Mouse (Mus musculus): ENCODE data around the gene Atp8b5.

DNA sequence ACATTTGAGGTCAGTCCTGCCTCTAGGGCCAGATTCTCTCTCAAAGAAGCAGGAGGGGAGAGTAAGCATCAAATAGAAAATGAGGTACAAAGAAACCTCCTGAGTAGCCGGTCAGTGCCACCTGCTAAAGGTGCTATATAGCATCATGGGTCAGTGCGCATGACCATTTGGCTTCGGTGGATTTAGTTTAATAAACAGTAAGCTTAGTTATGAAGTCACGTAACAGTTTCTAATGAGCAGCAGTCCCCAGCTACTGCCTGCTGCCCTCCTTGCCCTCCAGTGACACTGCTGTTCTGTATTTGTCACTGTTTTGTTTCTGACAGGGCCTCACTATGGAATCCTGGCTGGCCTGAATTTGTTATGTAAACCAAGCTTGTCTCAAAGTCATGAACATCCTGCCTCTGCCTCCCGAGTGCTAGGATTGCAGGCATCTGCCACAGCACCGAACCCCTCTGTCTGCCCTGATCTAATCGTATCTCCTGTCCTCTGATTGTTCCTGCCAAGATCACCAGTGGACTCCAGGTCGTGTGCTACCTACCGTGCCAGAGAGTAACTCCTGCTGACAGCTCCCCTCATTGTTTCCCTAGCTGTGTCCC lies 123.0 kb downstream of the Atp8b5 start:
- TF ChIP-seq POLR2A (IDR thresholded peaks at IDR 0.05; ENCODE audit: low read depth, low read length), result no peak
- no peak for TF ChIP-seq CTCF (IDR thresholded peaks at IDR 0.05; ENCODE audit: extremely low read depth, insufficient read length, insufficient replicate concordance, low read depth, low read length)
